Mouse (Mus musculus) ES-E14 (cell line): ENCODE measurements at regions not wholly inside any gene's neighbourhood (a gene's known extent, or its start where the extent isn't known, plus 50 kb on each side); places are given as distances from the start of the nearest gene placed in this dataset.

Experiments used
- DNase-seq: peaks from one replicate; pipeline ENCODE4 v3.0.0-alpha.2; 2013; ENCODE audit warnings: low read depth, low spot score
- H3K27ac ChIP-seq: 2 replicates; pipeline ENCODE4 v1.5.1; 2012; ENCODE audit warnings: low read depth, mild to moderate bottlenecking, low read length, moderate library complexity, mixed read lengths; ENCODE audit not compliant: poor library complexity, insufficient read depth, severe bottlenecking
- H3K36me3 ChIP-seq: 2 replicates; pipeline ENCODE4 v1.6.1; 2012; ENCODE audit warnings: mild to moderate bottlenecking, low read length, moderate library complexity, mixed read lengths; ENCODE audit not compliant: control insufficient read depth, poor library complexity, insufficient read depth, severe bottlenecking
- H3K4me1 ChIP-seq, 2 experiments: fragments of 150-350 bp in 1 of 2; sonication (generic) in 1 of 2; 2 replicates each; pipeline ENCODE4 v1.6.1; 2012; ENCODE audit warnings: low read length in 2 of 2, mild to moderate bottlenecking in 1 of 2, mixed read lengths in 1 of 2; ENCODE audit not compliant: control insufficient read depth in 2 of 2, insufficient read depth in 2 of 2, poor library complexity in 1 of 2
- H3K4me3 ChIP-seq, 2 experiments: fragments of 150-350 bp in 1 of 2; sonication (generic) in 1 of 2; 2 replicates each; pipeline ENCODE4 v1.5.1; 2012; ENCODE audit warnings: low read length in 2 of 2, low read depth in 1 of 2, mild to moderate bottlenecking in 1 of 2, mixed read lengths in 1 of 2; ENCODE audit not compliant: insufficient read depth in 1 of 2, poor library complexity in 1 of 2, severe bottlenecking in 1 of 2
- H3K9ac ChIP-seq: 2 replicates; pipeline ENCODE4 v1.6.1; 2012; ENCODE audit warnings: low read depth, mild to moderate bottlenecking, low read length, mixed read lengths; ENCODE audit not compliant: poor library complexity, insufficient read depth, severe bottlenecking
- H3K9me3 ChIP-seq: fragments of 150-350 bp; sonication (generic); 2 replicates; pipeline ENCODE4 v1.6.1; 2012; ENCODE audit warnings: low read depth, mild to moderate bottlenecking, low read length; ENCODE audit not compliant: control insufficient read depth, insufficient read depth
- CHD2 ChIP-seq: IDR thresholded peaks from 2 replicates; pipeline ENCODE4 v1.6.1; 2014; ENCODE audit warnings: mild to moderate bottlenecking, low read depth, low read length, inconsistent platforms
- HCFC1 ChIP-seq: IDR thresholded peaks from 2 replicates; pipeline ENCODE4 v1.6.1; 2012; ENCODE audit warnings: low read length, inconsistent platforms, borderline replicate concordance; ENCODE audit not compliant: insufficient read depth
- MAFK ChIP-seq: IDR thresholded peaks from 2 replicates; pipeline ENCODE4 v1.6.1; 2014; ENCODE audit warnings: mild to moderate bottlenecking, low read depth, low read length, inconsistent platforms; ENCODE audit not compliant: insufficient read depth
- ZC3H11A ChIP-seq: IDR thresholded peaks from 2 replicates; pipeline ENCODE4 v1.6.1; 2012; ENCODE audit warnings: low read depth, mild to moderate bottlenecking, inconsistent platforms, low read length, borderline replicate concordance
- ZNF384 ChIP-seq: IDR thresholded peaks from 2 replicates; pipeline ENCODE4 v1.6.1; 2012; ENCODE audit warnings: low read depth, low read length, inconsistent platforms
- in situ Hi-C, 2 experiments: fragments of 600-800 bp; cut with MboI; formaldehyde crosslinking; loops; one replicate each; pipeline ENCODE4 v1.15.1; 2025; ENCODE audit warnings: low sequenced_read_pairs in 2 of 2, inconsistent platforms in 1 of 2; ENCODE audit not compliant: unreplicated experiment in 2 of 2

DNA sequence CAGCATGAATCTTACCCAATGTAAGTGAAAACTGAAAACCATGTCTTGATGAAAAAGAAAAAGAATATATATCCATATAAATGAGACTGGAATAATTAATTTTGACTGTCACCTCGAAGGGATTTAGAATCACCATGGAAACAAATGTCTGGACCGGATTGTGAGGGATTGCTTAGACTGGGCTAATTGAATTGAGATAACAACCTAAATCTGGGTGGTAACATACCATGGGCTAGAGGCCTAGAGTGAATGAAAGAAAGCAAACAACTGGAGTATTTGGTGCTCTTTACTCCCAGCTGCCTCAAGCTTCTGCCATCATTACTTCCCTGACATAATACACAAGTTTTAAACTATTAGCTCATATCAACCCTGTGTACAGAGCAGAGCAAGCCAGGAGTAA lies 95.3 kb upstream of the Chmp2b start:
- Histone ChIP-seq H3K9ac (no peak overlapping the region), H3K27ac (no peak overlapping the region), H3K36me3 (no peaks in the 10 kb centered on the region), H3K9me3 (no peaks in the 10 kb centered on the region), H3K4me3 (no peak overlapping the region), H3K4me1 (no peaks in the 10 kb centered on the region)
- DNase-seq: no peak
- TF ChIP-seq ZC3H11A (no peak), ZNF384 (no peak), MAFK (no peak), CHD2 (no peak), HCFC1 (no peak)
- in situ Hi-C loops: no loop called here

DNA sequence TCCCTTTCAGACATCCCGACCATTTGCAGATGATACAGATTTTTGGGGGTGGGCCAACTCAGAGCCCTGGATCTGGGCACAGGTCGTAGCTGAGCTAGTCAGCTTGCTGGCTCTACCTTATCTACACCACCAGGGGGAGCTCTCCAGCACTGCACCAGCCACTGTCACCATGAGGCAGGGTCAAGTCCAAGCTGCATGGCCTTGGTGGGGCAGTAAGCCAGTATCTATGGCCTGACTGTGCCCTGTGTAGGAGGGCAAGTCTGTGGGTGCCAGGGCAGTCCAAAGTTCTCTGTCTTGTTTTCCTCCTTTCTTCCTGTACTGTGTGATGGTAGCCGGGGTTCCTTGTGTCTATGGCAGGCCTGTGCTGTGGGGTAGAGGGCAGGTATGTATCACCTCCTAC lies 102.3 kb upstream of the Chmp2b start:
- no peak overlapping the region for H3K27ac ChIP-seq
- no peaks in the 10 kb centered on the region for H3K36me3 ChIP-seq
- no peaks in the 10 kb centered on the region for H3K9me3 ChIP-seq
- peak; percentile 56 for DNase-seq
- no peak overlapping the region for H3K4me3 ChIP-seq
- in situ Hi-C loops: no loop called here
- H3K9ac ChIP-seq: no peak overlapping the region
- TF ChIP-seq MAFK (no peak), ZNF384 (no peak), ZC3H11A (no peak; the same call in 1 of the 2 replicates), HCFC1 (no peak), CHD2 (no peak)
- H3K4me1 ChIP-seq: no peaks in the 10 kb centered on the region

DNA sequence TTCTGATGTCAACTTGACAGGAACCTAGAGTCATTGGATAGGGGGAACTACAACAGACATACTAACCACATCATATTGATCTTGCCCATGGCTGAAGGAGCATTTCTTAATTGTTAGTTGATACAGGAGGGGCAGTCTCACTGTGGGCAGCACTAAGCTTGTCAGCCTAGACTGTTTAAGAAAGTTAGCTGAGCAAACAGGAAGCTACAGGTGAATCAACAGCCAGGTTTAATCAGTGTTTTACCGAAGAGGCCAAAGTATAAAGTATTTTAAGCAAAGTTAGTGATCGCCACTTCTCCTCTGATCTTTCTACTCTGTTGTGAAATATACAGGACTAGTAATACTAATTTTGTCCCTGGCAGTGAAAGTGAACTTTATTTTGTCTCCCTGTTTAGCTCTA lies 109.6 kb upstream of the Chmp2b start:
- DNase-seq: no peak
- in situ Hi-C loops: no loop called here
- no peaks in the 10 kb centered on the region for H3K4me1 ChIP-seq
- H3K9ac ChIP-seq: no peak overlapping the region
- H3K27ac ChIP-seq: no peak overlapping the region
- H3K36me3 ChIP-seq: no peaks in the 10 kb centered on the region
- no peaks in the 10 kb centered on the region for H3K9me3 ChIP-seq
- no peak overlapping the region for H3K4me3 ChIP-seq
- TF ChIP-seq HCFC1: no peak
- no peak for TF ChIP-seq CHD2
- no peak for TF ChIP-seq ZC3H11A
- TF ChIP-seq MAFK: no peak
- TF ChIP-seq ZNF384: no peak

DNA sequence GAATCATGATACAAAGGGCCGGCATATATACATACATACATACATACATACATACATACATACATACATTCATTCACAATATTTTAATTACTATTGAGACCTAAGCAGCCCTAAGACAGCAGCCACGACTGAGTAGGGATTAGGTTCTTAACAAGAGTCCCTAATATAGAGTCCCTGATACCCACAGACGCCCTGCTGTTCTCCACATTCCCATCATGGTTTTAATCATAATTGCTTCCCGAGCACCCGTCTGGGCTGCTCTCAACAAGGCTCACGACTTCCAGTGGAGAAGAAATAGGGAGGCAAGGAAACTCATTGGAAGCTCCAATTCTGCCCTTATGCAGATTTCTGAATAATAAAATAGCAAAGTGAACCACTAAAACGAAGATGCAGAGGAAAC lies 120.6 kb upstream of the Chmp2b start:
- in situ Hi-C loops: no loop called here
- no peaks in the 10 kb centered on the region for H3K9me3 ChIP-seq
- no peak for TF ChIP-seq ZNF384
- no peak for TF ChIP-seq CHD2
- TF ChIP-seq ZC3H11A: no peak
- TF ChIP-seq MAFK: no peak
- TF ChIP-seq HCFC1: no peak

DNA sequence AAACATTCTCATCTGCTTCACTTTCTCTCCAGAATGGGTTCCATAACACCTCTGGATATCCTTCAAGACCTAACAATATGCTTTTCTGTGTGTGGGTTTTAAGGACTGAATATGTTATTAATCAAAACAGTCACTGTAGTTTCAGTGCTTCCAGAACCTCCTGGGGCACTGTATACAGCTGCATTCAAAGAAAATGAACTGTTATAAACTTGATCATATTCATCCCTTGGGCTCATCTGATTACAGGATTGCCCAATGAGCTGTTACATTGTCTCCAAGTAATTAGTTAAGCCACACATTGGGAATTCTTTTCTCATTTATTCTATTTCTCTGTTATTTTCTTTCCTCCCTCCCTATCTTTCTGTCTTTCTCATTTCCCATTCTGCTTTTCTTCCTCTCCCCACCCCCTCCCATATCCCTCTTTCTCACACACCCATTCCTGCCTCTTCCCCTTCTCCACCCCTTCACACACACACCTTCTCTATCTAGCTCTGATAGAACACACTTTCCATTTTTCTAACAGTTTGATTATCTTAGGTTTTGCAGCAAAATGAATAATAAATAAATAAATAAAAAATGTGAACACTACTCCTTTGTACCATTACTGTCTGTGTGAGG lies 121.3 kb upstream of the Chmp2b start:
- DNase-seq: no peak
- no peak for TF ChIP-seq HCFC1
- TF ChIP-seq ZNF384: no peak
- TF ChIP-seq CHD2: no peak
- TF ChIP-seq ZC3H11A: no peak
- TF ChIP-seq MAFK: no peak
- H3K36me3 ChIP-seq: no peaks in the 10 kb centered on the region
- no peaks in the 10 kb centered on the region for H3K4me1 ChIP-seq
- in situ Hi-C loops: no loop called here
- H3K9me3 ChIP-seq: no peaks in the 10 kb centered on the region
- H3K4me3 ChIP-seq: no peak overlapping the region
- H3K27ac ChIP-seq: no peak overlapping the region
- no peak overlapping the region for H3K9ac ChIP-seq

More for the DNA sequence above, 120.6 kb upstream of the Chmp2b start:
- no peak overlapping the region for H3K27ac ChIP-seq
- no peak for DNase-seq
- H3K9ac ChIP-seq: no peak overlapping the region
- H3K4me1 ChIP-seq: no peaks in the 10 kb centered on the region
- H3K4me3 ChIP-seq: no peak overlapping the region
- no peaks in the 10 kb centered on the region for H3K36me3 ChIP-seq
